Mouse (Mus musculus): ENCODE results near the gene Ly6g5b.

The Ly6g5b gene

DNA sequence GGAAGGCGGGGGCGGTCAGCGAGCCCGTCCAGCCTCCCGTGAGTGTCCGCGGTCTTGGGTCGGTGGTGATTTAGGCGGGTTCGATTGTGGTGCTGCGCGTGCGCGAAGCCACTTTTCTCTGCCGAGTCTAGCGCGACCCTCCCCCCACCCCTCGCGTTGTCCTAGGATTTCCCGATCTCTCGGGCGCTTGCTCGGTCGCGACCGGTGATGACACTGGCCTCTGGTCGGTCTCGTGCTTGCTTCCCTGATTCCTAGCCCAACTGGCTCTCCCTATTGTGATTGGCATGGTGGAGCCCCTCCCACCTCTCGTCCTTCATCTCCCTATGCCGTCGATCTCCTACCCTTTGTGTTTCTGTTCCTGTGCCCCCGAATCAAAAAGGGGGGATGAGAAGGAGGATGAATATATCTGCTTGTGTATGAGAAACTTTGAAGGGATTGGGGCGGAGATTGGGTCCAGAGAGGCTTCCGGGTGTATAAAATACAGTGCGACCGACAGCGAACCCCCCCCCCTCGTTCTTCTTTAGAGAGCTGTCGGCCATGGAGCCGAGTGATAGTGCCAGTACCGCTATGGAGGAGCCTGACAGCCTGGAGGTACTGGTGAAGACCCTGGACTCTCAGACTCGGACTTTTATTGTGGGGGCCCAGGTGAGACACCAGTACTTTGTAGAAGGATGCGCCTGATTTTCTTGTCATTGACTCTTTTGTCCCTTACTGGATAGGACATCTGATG, 20.5 kb upstream of the Ly6g5b start:
- DNase-seq = peak; percentile 59

DNA sequence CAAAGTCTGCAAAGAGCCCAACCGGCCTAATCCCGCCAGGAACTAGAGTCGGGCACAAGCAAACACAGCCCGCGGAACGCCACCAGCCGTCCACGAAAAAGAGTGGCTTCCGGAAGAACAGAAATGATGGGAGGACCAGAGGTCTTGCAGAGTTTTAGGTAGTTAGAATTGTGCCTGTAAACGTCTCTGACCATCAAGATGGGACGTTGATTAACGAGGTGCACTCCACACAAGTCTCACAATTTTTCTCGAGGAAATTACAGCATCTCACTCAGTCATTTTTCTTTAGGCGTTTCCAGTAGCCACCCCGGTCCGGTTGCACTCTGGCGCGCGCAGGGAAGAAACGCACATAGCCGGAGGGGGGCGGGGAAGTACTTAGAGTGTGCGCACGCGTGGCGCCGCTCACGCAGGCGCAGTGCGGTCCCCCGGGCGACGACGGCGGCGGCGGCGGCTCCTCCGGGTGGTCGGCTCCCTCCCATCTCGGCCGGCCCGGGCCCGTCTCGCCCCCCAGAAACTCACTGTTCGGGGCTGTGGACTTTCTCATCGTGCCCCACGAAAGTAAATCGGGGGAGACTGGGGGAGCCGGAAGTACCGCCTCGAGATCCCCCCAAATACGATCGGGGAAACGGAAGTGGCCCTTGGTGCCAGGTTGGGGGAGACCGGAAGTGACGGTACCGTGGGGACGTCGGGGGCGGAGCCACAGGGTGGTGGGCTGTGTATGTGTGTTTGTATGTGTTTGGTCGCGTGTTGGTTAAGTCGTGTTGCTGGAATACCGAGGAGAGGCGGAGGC, 19.8 kb upstream of the Ly6g5b start, which contains the start of gene Bag6:
TSS of gene Bag6 (plus strand) at position 378 of the 790 bp plus-strand sequence.
- DNase-seq = peak; percentile 96

DNA sequence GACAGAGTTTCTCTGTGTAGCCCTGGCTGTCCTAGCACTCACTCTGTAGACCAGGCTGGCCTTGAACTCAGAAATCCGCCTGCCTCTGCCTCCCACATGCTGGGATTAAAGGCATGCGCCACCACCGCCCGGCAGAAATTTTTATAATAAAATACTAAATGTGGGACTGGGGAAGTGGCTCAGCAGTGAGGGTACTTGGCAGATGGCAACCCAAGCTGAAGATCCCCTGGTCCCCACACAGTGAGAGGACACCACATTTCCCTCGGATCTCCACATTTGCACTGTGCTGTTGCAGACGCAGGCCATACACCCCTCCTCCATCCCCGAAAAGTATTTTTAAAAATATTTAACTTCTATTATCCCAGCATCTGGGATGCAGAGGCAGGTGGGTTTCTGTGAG, 18.3 kb upstream of the Ly6g5b start:
- DNase-seq = peak; percentile 62

DNA sequence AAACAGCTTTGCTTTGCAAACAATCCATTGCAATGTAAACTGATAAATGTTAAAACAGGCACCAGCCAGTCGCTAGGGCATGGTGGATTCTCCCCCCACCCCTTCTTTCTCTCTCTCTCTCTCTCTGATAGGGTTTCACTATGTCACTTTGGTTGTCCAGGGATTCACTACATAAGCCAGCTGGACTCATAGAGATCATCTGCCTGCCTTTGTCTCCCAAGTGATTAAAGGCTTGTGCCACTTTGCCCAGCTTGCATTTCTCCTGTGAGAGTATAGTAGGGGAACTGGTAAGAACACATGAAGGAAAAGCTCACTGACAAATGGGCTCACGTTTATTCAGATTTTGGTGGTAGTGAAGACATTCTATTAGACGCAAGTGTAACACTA, 16.9 kb upstream of the Ly6g5b start:
- no peak for DNase-seq

DNA sequence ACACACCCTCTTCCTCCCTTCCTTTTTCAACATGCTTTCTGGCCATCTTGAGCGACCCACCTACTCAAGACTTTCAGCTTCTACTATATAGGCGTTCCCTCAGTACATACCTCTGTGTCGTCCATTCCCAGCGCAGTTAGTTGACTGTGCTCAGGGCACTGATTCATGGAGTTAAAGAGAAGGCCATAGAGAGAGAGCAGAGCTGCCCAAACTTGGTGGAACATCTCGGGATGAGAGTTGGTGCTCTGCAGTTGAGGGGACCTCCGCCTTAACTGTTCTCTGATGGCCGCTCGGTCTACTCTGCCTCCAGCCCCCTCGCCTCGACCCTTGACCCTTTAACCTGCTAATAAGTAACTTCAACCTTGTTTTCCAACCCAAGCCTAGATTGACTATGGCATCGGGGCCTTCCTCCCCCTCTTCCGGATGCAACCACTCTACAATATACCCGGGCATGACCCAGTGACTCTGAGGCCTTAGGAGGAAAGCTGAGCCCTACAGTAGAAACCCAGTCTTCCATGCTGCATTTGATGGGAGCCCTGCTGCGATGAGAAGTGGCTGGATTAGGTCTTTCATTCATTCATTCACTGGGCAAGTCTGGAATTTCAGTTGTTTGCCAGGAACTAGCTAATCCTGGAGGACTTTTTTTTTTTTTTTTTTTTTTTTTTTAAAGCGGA, 16.4 kb upstream of the Ly6g5b start, which contains the start of gene Apom:
TSS of gene Apom (minus strand) at position 551 of the 674 bp plus-strand sequence.
- DNase-seq = peak; percentile 32

DNA sequence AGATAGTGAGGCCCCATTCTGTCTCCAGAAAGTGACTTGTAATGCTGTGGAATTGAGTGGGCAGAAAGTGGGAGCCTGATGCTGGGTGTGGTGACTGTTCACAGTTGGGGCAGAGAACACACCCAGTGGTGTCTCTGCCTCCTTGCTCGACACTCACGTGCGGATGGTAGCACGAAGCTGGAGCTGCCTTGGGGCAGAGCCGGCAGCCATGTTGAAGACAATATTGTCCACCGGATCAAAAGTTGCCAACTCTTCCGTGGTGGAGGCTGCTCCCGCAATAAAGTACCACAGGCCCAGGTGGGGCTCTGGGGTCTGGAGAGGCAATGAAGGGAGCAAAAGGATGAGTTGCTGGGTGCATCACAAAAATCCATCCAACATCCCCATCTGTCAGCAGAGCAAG, 15.8 kb upstream of the Ly6g5b start:
- DNase-seq = peak; percentile 25

DNA sequence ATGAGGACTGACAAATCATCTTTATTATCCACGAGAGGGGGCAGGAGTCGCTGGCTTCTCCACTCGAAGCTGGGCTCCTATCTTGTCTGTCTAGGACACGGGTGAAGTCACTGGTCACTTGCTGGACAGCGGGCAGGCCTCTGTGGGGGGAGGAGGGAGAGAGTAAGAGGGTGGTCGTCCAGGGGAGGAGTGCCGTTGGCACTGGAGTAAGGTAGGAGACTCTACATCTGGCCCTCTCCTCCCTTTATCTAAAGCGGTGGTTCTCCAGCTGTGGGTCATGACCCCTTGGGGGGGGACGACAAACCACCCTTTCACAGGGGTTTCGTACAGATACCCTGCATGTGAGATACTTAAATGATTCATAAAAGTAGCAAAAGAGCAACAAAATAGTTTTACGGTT, 13.8 kb upstream of the Ly6g5b start:
- DNase-seq = peak; percentile 51

DNA sequence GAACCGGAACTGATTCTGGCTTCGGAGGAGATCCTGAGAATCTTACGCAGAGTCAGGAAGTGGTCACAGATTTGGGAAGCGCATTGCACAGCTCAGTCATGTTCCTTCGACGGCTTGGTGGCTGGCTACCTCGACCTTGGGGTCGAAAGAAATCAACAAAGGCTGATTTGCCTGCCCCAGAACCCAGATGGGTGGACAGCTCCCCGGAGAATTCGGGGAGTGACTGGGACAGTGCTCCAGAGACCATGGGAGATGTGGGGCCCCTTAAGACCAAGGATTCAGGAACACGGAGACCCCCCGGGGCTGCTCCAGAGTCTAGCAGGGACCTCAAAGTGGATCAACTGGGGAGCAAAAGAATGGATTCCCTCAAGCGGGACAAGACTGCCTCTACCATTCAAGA, 11.8 kb upstream of the Ly6g5b start:
- DNase-seq = no peak

DNA sequence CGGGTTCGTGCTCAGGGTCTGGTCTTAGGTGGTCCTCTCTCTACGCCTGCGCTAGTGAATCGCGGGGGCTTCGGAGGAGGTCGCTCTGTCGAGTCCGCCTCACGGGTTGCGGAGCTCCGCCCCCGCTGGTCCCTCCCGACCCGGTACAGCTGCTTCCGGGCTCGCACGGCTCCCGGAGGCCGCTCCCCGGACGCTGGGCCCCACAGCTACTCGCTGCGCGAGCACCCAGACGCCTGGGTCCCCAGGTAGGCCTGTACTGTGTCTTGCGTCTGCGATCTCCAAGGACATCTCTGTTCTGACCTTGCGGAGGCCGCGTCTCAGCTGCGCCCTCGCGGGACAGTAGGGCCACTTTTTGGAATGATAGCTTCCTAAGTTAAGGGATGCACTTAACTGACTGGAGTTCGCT, 11.0 kb upstream of the Ly6g5b start, which contains the start of gene D17H6S53E:
TSS of gene D17H6S53E (plus strand) at position 168 of the 406 bp plus-strand sequence.
- DNase-seq = peak; percentile 73

DNA sequence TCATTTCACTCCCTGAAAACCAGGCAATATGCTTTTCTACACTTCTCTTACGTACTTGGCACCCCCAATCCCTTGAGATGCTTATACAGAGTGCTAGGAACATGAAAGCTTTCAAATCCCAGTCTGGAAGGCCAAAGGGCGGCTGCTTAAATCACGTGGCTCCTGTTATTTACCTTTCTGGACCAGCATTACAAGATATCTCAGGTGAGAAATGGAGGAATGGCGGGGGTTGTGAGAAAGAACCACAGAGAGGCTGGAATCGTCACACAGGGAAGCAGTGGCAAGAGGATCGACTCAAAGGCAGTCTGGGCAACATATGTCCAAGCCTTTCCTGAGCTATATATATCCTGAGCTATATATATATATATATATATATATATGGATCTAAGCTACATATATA, 10.3 kb upstream of the Ly6g5b start:
- DNase-seq = peak; percentile 36

DNA sequence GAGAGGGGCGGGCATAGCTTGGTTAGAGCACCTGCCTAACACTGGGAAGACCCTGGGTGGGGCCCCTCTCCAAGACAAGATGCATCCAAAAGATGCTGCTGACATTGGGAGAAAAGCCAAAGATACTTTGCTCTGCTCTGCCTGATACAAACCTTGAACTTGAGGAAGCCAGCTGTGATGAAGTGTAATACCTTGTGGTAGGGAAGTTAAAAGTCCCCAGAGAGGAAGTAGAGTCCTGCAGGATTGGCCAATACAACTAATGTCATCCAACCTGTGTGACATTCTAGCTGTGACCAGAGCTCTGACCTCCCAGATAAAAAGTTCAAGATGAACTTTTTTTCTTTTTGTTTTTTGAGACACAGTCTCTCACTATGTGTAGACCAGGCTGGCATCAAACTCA, 9.9 kb upstream of the Ly6g5b start:
- DNase-seq = no peak

DNA sequence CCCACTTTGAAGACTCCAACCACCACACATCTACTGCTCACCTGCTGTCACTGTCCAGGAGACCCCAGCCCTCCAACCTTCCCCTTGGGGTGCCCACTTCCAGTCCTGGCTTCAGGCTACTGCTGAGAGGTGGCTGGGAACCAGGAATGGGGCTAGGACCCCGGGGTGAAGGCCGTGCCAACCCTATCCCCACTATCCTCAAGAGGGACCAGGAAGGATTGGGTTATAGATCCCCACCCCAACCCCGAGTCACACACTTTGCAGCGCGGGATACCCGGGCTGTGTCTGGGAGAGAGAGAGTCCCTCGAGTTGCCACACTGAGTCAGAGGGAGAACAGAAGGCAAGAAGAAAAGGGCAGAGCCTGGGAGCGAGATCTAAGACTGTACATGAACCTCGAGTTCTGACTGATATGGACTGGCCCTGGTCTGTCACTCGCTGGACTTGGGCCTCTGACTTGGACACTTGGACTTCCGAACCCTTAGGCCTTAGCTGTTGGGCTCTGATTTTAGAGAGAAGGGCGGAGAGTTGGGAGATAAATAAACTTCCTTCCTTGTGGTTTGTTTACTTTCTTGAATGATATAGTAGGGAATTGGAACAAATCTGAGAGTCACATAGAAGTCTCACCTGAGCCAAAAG, 9.2 kb upstream of the Ly6g5b start:
- peak; percentile 56 for DNase-seq

DNA sequence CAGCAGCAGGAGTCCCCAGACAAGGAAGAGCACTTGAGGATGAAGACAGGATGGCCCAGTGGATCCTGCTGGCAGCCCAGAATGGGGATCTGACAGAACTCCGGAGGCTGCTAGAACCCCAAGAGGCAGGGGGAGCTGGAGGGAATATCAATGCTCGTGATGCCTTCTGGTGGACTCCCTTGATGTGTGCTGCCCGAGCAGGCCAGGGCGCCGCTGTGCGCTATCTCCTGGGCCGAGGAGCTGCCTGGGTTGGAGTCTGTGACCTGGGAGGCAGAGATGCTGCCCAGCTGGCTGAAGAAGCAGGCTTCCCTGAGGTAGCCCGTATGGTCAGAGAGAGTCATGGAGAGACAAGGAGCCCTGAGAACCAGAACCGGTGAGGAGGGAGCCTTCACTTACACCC, 8.1 kb upstream of the Ly6g5b start:
- peak; percentile 49 for DNase-seq

DNA sequence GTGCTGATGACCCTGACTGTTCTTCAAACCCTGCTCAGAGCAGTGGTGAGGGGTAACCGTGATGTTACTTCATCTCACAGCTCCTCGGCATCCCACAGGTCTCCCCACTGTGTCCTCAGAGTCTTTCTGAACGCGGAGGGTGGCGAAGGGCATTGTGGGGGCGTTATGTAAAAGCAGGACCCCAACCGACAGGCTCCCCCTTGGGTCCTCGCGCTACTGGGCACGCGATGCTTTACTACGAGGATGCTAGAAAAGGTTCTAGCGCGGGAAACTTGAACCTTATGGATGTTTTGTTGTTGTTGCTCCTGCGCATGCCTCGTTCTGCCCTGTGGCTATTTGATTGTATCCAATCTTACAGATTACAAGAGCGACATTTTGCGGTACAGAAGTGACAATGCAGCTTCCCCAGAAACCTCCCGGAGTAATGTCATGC, 6.7 kb upstream of the Ly6g5b start, which contains the start of gene Csnk2b:
TSS of gene Csnk2b (minus strand) at position 183 of the 433 bp plus-strand sequence.
- peak; percentile 86 for DNase-seq

DNA sequence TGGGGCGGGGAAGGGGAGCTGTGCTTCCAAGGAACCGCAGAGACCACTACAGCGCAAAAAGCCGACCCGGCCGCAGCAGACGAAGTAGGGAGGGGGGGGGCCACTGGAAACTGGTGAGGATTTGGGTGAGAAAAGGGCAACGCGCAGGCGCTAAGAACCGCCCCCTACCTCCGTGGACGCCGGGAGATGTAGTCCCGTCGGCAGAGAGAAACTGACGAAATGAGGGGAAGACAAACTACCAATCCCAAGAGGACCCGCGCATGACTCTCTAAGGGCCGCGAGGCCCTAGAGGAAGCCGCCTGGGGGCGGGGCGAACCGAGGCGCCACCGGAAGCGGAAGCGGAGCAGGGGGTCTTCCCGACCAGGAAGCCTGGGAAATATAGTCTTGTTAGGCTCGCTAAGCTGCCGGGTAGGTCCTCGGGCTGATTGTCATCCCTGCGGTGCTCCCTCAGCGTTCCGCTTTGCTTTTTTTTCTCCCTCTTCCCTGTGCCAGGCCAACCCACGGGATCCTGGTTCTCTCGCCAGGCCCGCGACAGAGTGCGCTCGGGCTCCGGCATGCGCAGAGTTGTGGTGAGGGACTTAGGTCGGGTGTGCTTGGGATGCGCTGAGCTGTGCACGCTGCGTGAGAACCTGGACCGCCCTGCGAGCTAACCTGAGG, 6.0 kb upstream of the Ly6g5b start, which contains the start of gene Gpank1:
TSS of gene Gpank1 (plus strand) at position 313 of the 657 bp plus-strand sequence.
- peak; percentile 99 for DNase-seq

DNA sequence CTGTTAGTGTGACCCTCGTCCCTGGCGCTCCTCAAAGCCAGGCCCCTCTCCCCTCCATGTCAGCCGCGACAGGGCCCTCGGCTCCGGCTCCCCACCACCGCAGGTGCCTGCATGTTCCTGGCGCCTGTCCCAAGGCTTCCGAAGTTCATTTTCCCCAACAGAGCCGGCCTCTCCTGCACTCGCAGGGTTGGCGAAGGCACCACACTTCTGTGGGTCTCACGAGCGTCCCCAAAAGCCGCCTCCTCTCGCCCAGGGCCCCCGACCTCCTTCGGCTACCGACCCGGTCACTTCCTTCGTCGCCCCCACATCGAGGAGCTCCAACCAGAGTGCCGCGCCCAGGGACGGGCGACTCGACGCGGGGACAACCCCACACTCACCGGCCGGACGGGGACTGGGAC, 5.5 kb upstream of the Ly6g5b start:
- DNase-seq = peak; percentile 82

DNA sequence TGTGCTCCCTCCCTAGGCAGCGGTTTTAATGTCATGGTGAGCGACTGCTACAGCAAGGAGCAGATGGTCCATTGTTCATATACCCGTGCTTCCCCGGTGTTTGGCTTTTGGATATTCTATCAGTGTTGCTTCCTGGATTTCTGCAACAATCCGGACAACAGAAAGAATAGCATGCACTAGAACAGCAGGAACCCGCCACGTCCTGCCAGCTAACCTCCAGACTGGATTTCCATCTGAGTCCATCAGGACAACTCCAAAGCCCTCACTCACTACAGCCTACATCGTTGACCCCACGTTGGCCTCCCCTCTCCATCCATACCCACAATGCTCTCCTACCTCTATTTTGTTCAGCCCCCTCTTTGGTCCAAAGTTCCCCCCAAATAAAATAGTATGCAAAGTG, 3.5 kb downstream of the Ly6g5b start:
- no peak for DNase-seq

DNA sequence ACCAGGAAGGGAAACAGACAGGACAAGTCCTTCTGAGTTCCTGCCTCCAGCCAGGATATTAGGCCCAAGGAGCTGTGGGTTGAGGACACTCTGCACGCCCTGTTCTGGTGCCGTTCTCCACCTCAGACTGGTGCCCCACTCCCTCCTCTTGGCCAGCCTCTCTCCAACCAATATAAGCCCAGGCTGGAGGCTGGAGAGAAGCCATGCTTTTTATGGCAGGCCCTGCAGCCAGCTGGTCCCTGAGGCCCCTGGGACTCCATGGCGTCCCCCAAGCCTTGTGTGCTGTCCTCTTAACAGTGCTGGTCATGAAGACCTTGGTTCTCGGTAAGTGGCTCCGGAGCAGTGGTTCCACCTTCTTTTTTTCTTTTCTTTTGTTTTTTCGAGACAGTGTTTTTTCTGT, 7.1 kb downstream of the Ly6g5b start, which contains the start of gene Ly6g5c:
TSS of gene Ly6g5c (plus strand) at position 183 of the 400 bp plus-strand sequence.
- peak; percentile 81 for DNase-seq

DNA sequence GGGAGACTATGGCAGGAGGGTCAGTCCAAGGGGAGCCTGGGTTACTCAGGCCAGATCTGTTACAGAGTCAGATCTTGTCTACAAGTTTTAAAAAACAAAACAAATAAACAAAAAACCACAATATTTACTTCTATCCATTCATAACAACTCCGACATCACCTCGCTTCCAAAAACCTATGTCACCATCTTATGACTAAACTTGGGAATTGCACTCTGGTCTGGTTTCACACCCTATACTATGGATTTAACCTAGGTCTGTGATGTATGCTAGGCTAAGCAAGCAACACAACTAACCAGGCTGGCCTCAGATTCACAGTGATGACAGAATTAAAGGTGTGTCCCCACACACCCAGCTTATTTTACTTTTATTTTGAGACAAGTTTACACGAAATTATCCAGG, 8.7 kb downstream of the Ly6g5b start:
- DNase-seq = no peak

DNA sequence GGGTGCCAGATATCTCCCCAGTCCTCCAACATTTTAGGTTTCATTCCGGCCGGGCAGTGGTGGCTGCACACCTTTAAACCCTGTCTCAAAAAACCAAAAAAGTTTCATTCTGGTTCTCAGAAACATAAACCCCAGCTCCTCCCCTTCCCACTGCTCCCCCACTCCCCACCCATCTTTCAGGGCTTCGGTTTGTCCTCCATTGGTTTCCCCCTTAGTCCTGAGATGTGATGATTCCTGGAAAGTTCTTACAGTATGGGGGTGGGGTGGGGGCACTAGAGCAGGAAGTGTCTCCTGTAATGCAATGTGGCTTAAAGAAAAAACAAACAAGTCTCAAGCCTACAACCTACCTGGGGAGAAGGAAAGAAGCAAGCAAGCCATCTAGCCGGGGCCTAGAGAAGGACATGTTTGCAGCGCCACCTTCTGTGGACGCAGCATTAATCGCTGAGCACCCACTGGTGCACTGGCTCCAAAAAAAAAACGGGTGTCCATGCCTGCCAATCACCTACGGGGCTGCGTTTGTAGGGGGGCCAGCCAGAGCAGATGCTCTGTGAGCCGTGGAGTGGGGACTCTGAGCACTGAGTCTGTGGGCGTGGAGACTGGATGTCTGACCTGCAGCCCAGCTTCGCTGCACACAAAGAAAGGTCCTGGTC, 9.4 kb downstream of the Ly6g5b start:
- DNase-seq = peak; percentile 81

DNA sequence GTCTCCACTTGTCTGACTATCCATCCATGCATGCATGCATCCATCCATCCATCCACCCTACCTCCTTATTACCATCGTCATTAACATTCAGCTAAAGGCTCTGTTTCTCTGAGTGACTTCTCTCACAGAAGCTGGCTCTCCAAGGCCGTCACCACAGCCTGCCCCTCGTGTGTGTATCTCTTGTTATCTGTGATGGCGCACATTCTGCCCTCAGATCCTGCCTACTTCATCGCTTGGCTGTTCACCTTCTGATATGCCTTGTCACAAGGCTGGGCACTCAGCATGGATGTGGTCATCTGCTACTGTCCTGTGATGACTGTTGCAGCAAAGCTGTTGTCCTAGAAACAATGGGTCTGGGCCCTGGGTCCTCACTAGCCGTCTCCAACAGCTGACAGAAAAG, 10.5 kb downstream of the Ly6g5b start:
- DNase-seq = no peak

DNA sequence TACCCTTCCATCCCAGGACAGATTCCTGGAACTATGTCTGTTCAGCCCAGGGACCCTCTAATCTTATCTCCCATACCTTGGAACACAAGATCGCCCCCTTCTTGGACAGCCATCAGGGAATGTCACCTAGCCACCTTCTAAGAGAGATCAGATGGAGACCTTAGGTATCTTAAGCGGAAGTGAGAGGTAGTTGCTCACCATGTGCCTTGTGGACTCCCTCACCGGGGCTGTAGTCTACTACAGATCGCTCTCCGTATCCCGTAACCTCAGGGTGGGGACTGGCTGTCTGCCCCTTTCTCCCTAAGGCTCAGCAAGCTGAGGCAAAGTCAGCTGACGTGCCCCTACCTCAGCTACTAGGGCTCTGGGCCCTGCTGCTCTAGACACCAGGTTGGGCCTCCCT, 11.1 kb downstream of the Ly6g5b start:
- DNase-seq = no peak
